Mouse (Mus musculus) MEL (cell line): ENCODE data around the gene Hes6. TPM values are rescaled to one million over a fixed set of nuclear protein-coding genes. Genes with fewer than 3 reads are reported as not detected.

Experiments used
- DNase-seq: peaks from one replicate; pipeline ENCODE4 v3.0.0; 2011; ENCODE audit warnings: low read depth, low spot score
- H3K27ac ChIP-seq: 2 replicates; pipeline ENCODE4 v1.5.1; 2012; ENCODE audit warnings: low read depth, mild to moderate bottlenecking, control low read depth, low read length, moderate library complexity; ENCODE audit not compliant: control insufficient read depth
- H3K27me3 ChIP-seq, 2 experiments: fragments of 150-350 bp in 1 of 2; sonication (generic) in 1 of 2; 2 replicates each; pipeline ENCODE4 v1.6.1; 2012; ENCODE audit warnings: low read length in 2 of 2, mild to moderate bottlenecking in 2 of 2, improper control_type of control experiment in 1 of 2, moderate library complexity in 1 of 2; ENCODE audit not compliant: insufficient read depth in 2 of 2, control insufficient read depth in 1 of 2
- H3K36me3 ChIP-seq, 2 experiments: 2 replicates each; pipeline ENCODE4 v1.6.1; 2012 to 2014; ENCODE audit warnings: low read length in 2 of 2, improper control_type of control experiment in 1 of 2, inconsistent platforms in 1 of 2, mild to moderate bottlenecking in 1 of 2; ENCODE audit not compliant: insufficient read depth in 2 of 2, control insufficient read depth in 1 of 2
- H3K4me1 ChIP-seq, 2 experiments: fragments of 150-350 bp in 1 of 2; sonication (generic) in 1 of 2; 2 replicates each; pipeline ENCODE4 v1.6.1; 2012; ENCODE audit warnings: low read length in 2 of 2, improper control_type of control experiment in 1 of 2, mild to moderate bottlenecking in 1 of 2; ENCODE audit not compliant: insufficient read depth in 2 of 2, control insufficient read depth in 1 of 2
- H3K4me3 ChIP-seq, 2 experiments: fragments of 150-350 bp in 1 of 2; sonication (generic) in 1 of 2; 2 replicates each; pipeline ENCODE4 v1.5.1; 2012; ENCODE audit warnings: low read depth in 2 of 2, low read length in 2 of 2, mild to moderate bottlenecking in 2 of 2, moderate library complexity in 2 of 2, control low read depth in 1 of 2, improper control_type of control experiment in 1 of 2; ENCODE audit not compliant: control insufficient read depth in 1 of 2, insufficient read depth in 1 of 2
- H3K79me2 ChIP-seq: 2 replicates; pipeline ENCODE4 v1.6.1; 2012; ENCODE audit warnings: mild to moderate bottlenecking, low read length, moderate library complexity; ENCODE audit not compliant: control insufficient read depth, poor library complexity, insufficient read depth
- H3K9ac ChIP-seq: 2 replicates; pipeline ENCODE4 v1.6.1; 2012; ENCODE audit warnings: low read depth, mild to moderate bottlenecking, control low read depth, low read length, moderate library complexity; ENCODE audit not compliant: control insufficient read depth, poor library complexity, severe bottlenecking
- H3K9me3 ChIP-seq: fragments of 150-350 bp; sonication (generic); replicated peaks from 2 replicates; pipeline ENCODE4 v1.6.1; 2012; ENCODE audit warnings: mild to moderate bottlenecking, low read length, improper control_type of control experiment, moderate library complexity; ENCODE audit not compliant: insufficient read depth
- CHD1 ChIP-seq: IDR thresholded peaks from 2 replicates; pipeline ENCODE4 v1.6.1; 2012; ENCODE audit warnings: low read depth, mild to moderate bottlenecking, inconsistent platforms, low read length, improper control_type of control experiment
- CTCF ChIP-seq, 3 experiments: IDR thresholded peaks in 2 of 3; conservative IDR thresholded peaks in 1 of 3; 2 replicates each; pipeline ENCODE4 v1.5.1; 2011 to 2012; ENCODE audit warnings: low read length in 3 of 3, low read depth in 2 of 3, mild to moderate bottlenecking in 2 of 3, improper control_type of control experiment in 1 of 3, inconsistent platforms in 1 of 3, mixed read lengths in 1 of 3, moderate library complexity in 1 of 3; ENCODE audit not compliant: control insufficient read depth in 1 of 3, insufficient read depth in 1 of 3, poor library complexity in 1 of 3, severe bottlenecking in 1 of 3
- ELF1 ChIP-seq: IDR thresholded peaks from 2 replicates; pipeline ENCODE4 v1.6.1; 2014; ENCODE audit warnings: low read depth, mild to moderate bottlenecking, inconsistent platforms, low read length, improper control_type of control experiment, moderate library complexity
- GATA1 ChIP-seq: IDR thresholded peaks from 2 replicates; pipeline ENCODE4 v1.6.1; 2011; ENCODE audit warnings: low read depth, low read length, improper control_type of control experiment
- JUND ChIP-seq: IDR thresholded peaks from 2 replicates; pipeline ENCODE4 v1.6.1; 2011; ENCODE audit warnings: low read depth, mild to moderate bottlenecking, improper control_type of control experiment, low read length
- MAFK ChIP-seq: IDR thresholded peaks from 2 replicates; pipeline ENCODE4 v1.6.1; 2011; ENCODE audit warnings: low read depth, mild to moderate bottlenecking, low read length, improper control_type of control experiment, borderline replicate concordance
- MEF2A ChIP-seq: IDR thresholded peaks from 2 replicates; pipeline ENCODE4 v1.6.1; 2014; ENCODE audit warnings: low read depth, mild to moderate bottlenecking, inconsistent platforms, low read length, improper control_type of control experiment; ENCODE audit not compliant: poor library complexity, insufficient replicate concordance, severe bottlenecking; ENCODE audit errors: extremely low read depth
- NELFE ChIP-seq: IDR thresholded peaks from 2 replicates; pipeline ENCODE4 v1.6.1; 2011; ENCODE audit warnings: low read depth, low read length, improper control_type of control experiment
- NRF1 ChIP-seq: IDR thresholded peaks from 2 replicates; pipeline ENCODE4 v1.6.1; 2014; ENCODE audit warnings: low read depth, mild to moderate bottlenecking, inconsistent platforms, low read length, improper control_type of control experiment, moderate library complexity; ENCODE audit not compliant: poor library complexity, insufficient read depth, severe bottlenecking
- RCOR1 ChIP-seq: IDR thresholded peaks from 2 replicates; pipeline ENCODE4 v1.6.1; 2012; ENCODE audit warnings: low read depth, mild to moderate bottlenecking, inconsistent platforms, low read length, improper control_type of control experiment
- TAL1 ChIP-seq: IDR thresholded peaks from 2 replicates; pipeline ENCODE4 v1.6.1; 2012; ENCODE audit warnings: mild to moderate bottlenecking, inconsistent platforms, low read length, moderate library complexity, mixed read lengths
- TBP ChIP-seq: IDR thresholded peaks from 2 replicates; pipeline ENCODE4 v1.8.0; 2011; ENCODE audit warnings: low read depth, low read length, improper control_type of control experiment
- USF2 ChIP-seq, 2 experiments: IDR thresholded peaks; 2 replicates each; pipeline ENCODE4 v1.6.1; 2011 to 2012; ENCODE audit warnings: improper control_type of control experiment in 2 of 2, low read length in 2 of 2, borderline replicate concordance in 1 of 2, inconsistent platforms in 1 of 2, low read depth in 1 of 2, mild to moderate bottlenecking in 1 of 2; ENCODE audit not compliant: insufficient read depth in 1 of 2
- ZC3H11A ChIP-seq: IDR thresholded peaks from 2 replicates; pipeline ENCODE4 v1.6.1; 2012; ENCODE audit warnings: low read depth, mild to moderate bottlenecking, inconsistent platforms, low read length, improper control_type of control experiment
- ZKSCAN1 ChIP-seq: IDR thresholded peaks from 2 replicates; pipeline ENCODE4 v1.6.1; 2012; ENCODE audit warnings: low read depth, mild to moderate bottlenecking, inconsistent platforms, low read length, improper control_type of control experiment, moderate library complexity
- ZNF384 ChIP-seq: IDR thresholded peaks from 2 replicates; pipeline ENCODE4 v1.6.1; 2012; ENCODE audit warnings: low read depth, mild to moderate bottlenecking, inconsistent platforms, low read length, improper control_type of control experiment
- polyA plus RNA-seq, 2 experiments: library from polyadenylated mRNA; stranded (reverse) in 1 of 2; unstranded in 1 of 2; fragments of >175 nt in 1 of 2; fragments of >200 nt in 1 of 2; gene quantifications; 2 replicates each; pipeline versions ENCODE4 v1.2.1 to v1.2.4; 2012; ENCODE audit warnings: low replicate concordance in 2 of 2, low read depth in 1 of 2; ENCODE audit not compliant: insufficient read length in 2 of 2, insufficient read depth in 1 of 2, missing spikeins in 1 of 2
- total RNA-seq: library from RNA; depleted of rRNA; stranded (reverse); fragments of 300-350 nt; gene quantifications from 2 replicates; pipeline ENCODE4 v1.2.3, GENCODE M21; 2012

Gene Hes6
- total and polyA plus RNA-seq, 3 experiments: 38.8 to 47.9 TPM; not detected in 1

GRCm38 (mm10) chr1:91458223-91458861 is 44.5 kb upstream of the Hes6 start:
- peak overlapping the region; percentile 84 for H3K9ac ChIP-seq
- peak; percentile 45 for DNase-seq
- H3K27ac ChIP-seq: no peak overlapping the region
- peaks cover 3 to 27% of the 10 kb centered on the region in 2 experiments; a peak in 3 of 4 replicates for H3K4me1 ChIP-seq
- H3K9me3 ChIP-seq: no peaks in the 10 kb centered on the region
- peak overlapping the region; percentile 62 to 74 for H3K4me3 ChIP-seq
- TF ChIP-seq ELF1 (no peak), CTCF (IDR thresholded peaks at IDR 0.05 in 2 of 3, conservative IDR thresholded peaks at IDR 0.05 in 1 of 3; ENCODE audit: control insufficient read depth in 1 of 3, insufficient read depth in 1 of 3, low read depth in 2 of 3, low read length in 3 of 3, poor library complexity in 1 of 3, severe bottlenecking in 1 of 3) (0 out of 6 replicates have a peak, but pooled peaks of 1 of the 3 experiments have one; percentile 5)
- peaks cover 5% of the 10 kb centered on the region for H3K79me2 ChIP-seq
- no peaks in the 10 kb centered on the region for H3K27me3 ChIP-seq
- peaks cover 0 to 16% of the 10 kb centered on the region in 2 experiments; a peak in 2 of 4 replicates for H3K36me3 ChIP-seq

DNA sequence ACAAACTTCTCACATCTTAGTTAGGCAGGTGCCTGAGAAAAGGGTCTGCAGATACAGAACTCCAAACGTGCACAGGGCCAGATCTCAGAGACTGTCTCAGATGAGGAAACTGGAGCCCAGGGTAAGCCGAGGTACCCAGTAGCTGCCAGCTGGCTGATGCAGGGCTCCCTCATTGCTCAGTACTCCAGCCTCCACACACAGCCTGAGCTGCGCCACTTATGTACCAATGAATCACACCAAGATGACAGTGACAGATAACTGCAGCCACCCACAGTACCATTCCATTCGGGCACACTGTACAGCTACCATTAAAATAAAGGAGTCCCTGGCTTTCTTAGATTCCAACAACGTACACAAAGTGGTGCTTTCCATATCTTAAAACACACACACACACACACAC is 43.9 kb upstream of the Hes6 start:
- Histone ChIP-seq H3K9ac (no peak overlapping the region), H3K9me3 (no peaks in the 10 kb centered on the region), H3K27me3 (no peaks in the 10 kb centered on the region), H3K4me1 (peaks cover 3 to 34% of the 10 kb centered on the region in 2 experiments; a peak in 3 of 4 replicates), H3K36me3 (peaks cover 0 to 22% of the 10 kb centered on the region in 2 experiments; a peak in 2 of 4 replicates), H3K79me2 (peaks cover 6% of the 10 kb centered on the region), H3K27ac (no peak overlapping the region), H3K4me3 (no peak overlapping the region)
- TF ChIP-seq MAFK: no peak
- no peak for TF ChIP-seq RCOR1
- TF ChIP-seq USF2 (IDR thresholded peaks at IDR 0.05; ENCODE audit: borderline replicate concordance in 1 of 2, insufficient read depth in 1 of 2, low read depth in 1 of 2, low read length in 2 of 2): no peak
- TF ChIP-seq GATA1: no peak
- TF ChIP-seq CHD1: no peak
- no peak for TF ChIP-seq NRF1
- TF ChIP-seq TAL1: no peak
- TF ChIP-seq JUND: no peak
- no peak for TF ChIP-seq ZKSCAN1
- TF ChIP-seq MEF2A: no peak
- no peak for TF ChIP-seq TBP
- TF ChIP-seq NELFE: no peak
- no peak for TF ChIP-seq ZC3H11A
- no peak for TF ChIP-seq ZNF384
- peak; percentile 24 for DNase-seq
